Mouse (Mus musculus) embryonic fibroblast, embryonic 13.5 days (primary cell): ENCODE measurements around the gene Hoxa3.

Source experiments
- CTCF ChIP-seq: IDR thresholded peaks from 2 replicates; pipeline ENCODE4 v1.5.1; 2011; ENCODE audit warnings: mild to moderate bottlenecking, control low read depth, low read length, moderate library complexity, borderline replicate concordance; ENCODE audit not compliant: insufficient read depth
- POLR2A ChIP-seq: IDR thresholded peaks from 2 replicates; pipeline ENCODE4 v1.6.1; 2011; ENCODE audit warnings: low read depth, mild to moderate bottlenecking, control low read depth, low read length, moderate library complexity

GRCm38 (mm10) chr6:52186500-52186899 lies 26.6 kb downstream of the Hoxa3 start:
- TF ChIP-seq POLR2A (no peak), CTCF (no peak)
